Mouse (Mus musculus): ENCODE data around the gene Ccsap. TPM values are rescaled to one million over a fixed set of nuclear protein-coding genes. Genes with fewer than 3 reads are reported as not detected.

Ccsap gene
- polyA plus RNA-seq, 1 experiment: 19.6 TPM

DNA sequence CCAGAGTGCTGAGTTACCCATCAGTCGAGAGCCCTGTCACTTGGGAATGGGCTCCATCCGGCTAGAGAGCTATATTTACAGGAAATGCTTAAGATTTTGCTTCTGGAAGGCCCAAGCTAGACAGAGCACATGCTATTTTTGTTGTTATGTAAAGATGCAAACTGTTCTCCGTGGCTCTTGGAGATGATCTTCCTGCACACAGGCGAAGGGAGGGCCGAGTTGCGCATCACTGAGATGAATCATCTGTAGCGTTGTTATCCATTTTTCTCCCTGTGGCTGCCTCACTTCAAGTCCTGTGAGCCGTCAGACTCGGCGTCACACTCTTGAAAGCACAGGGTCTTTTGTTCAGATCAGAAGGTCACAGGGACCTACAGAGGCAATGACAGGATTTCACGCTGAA lies 14.3 kb upstream of the Ccsap start:
- H3K4me3 ChIP-seq (replicated peaks; ENCODE audit: insufficient read depth, low read depth, low read length): no peak overlapping the region
- H3K27me3 ChIP-seq (ENCODE audit: control insufficient read depth, insufficient read depth, low read length): no peaks in the 10 kb centered on the region
- DNase-seq: no peak
- 79% methylated on average over 11 of the region's 11 CpGs for WGBS
- no peaks in the 10 kb centered on the region for H3K4me1 ChIP-seq (ENCODE audit: control insufficient read depth, insufficient read depth, low read length)
- H3K27ac ChIP-seq (ENCODE audit: insufficient read depth, low read length): no peak overlapping the region
- TF ChIP-seq POLR2A (IDR thresholded peaks at IDR 0.05; ENCODE audit: borderline replicate concordance, insufficient read depth, low read length): no peak
- no peak for TF ChIP-seq CTCF (IDR thresholded peaks at IDR 0.05; ENCODE audit: borderline replicate concordance, insufficient read depth, low read depth, low read length)

DNA sequence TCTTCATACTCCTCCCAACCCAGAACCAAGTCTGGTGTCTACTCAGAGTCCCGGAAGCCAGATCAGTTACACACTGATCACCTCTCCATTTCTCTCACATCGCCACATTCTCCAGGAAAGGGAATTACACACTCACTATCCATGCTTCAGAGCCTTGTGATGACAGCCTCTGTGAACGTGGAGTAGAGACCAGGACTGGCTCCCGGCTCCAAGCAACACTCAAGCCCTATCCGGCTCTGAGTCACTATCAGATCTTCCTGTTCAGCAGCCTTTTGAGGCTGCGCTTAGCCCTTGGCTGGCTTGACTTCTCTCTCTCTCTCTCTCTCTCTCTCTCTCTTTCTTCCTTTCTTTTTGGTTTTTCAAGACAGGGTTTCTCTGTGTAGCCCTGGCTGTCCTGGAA lies 13.4 kb upstream of the Ccsap start:
- no peak overlapping the region for H3K4me3 ChIP-seq (replicated peaks; ENCODE audit: insufficient read depth, low read depth, low read length)
- no peak overlapping the region for H3K27ac ChIP-seq (ENCODE audit: insufficient read depth, low read length)
- DNase-seq: no peak

DNA sequence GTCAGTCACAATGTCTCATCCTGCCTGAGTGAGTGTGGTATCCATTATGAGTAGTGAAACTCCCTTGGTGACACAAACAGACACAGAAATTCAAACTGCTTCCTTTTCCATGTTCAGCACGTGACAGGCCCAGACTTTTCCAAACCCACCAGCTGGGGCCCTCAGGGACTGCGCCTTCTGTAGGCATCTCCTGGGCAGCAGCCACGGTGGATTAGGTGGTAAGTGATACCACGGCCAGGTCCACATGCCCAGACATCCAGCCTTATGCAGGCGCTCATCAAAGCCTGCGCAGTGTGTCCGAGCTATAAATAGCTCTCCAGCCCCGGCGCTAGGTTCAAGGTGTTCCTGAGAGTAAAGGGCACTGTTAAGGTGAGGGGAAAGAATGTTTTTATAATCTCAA lies 12.0 kb upstream of the Ccsap start:
- no peak for DNase-seq
- peaks cover 3% of the 10 kb centered on the region; the same call in 1 of the 2 replicates for H3K4me1 ChIP-seq (ENCODE audit: control insufficient read depth, insufficient read depth, low read length)
- no peak overlapping the region for H3K4me3 ChIP-seq (replicated peaks; ENCODE audit: insufficient read depth, low read depth, low read length)
- TF ChIP-seq CTCF (IDR thresholded peaks at IDR 0.05; ENCODE audit: borderline replicate concordance, insufficient read depth, low read depth, low read length): no peak
- no peak for TF ChIP-seq POLR2A (IDR thresholded peaks at IDR 0.05; ENCODE audit: borderline replicate concordance, insufficient read depth, low read length)
- H3K27me3 ChIP-seq (ENCODE audit: control insufficient read depth, insufficient read depth, low read length): no peaks in the 10 kb centered on the region
- 47% methylated on average over 9 of the region's 9 CpGs for WGBS
- H3K27ac ChIP-seq (ENCODE audit: insufficient read depth, low read length): no peak overlapping the region

More for the DNA sequence above, 13.4 kb upstream of the Ccsap start:
- 86% methylated on average over 6 of the region's 6 CpGs for WGBS
- Histone ChIP-seq H3K27me3 (ENCODE audit: control insufficient read depth, insufficient read depth, low read length) (no peaks in the 10 kb centered on the region), H3K4me1 (ENCODE audit: control insufficient read depth, insufficient read depth, low read length) (no peaks in the 10 kb centered on the region)
- TF ChIP-seq POLR2A (IDR thresholded peaks at IDR 0.05; ENCODE audit: borderline replicate concordance, insufficient read depth, low read length) (no peak), CTCF (IDR thresholded peaks at IDR 0.05; ENCODE audit: borderline replicate concordance, insufficient read depth, low read depth, low read length) (no peak)

DNA sequence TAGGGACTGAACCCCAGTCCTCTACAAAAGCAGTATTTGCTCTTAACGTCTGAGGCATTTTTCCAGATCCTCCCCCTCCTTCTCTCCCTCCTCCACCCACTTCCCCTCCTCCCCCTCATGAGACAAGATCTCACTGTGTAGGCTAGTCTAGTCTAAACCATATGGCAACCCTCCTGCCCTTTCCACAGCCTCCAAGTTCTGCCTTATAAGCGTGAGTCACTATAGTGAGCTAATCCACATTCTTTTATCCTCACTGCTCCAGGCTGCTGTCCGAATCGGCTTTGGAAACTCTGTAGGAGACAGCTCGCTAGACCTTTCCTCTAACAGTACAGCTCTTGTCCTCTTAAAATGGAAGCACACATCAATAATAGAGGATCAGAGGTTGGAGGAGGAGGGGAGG lies 7.0 kb upstream of the Ccsap start:
- Histone ChIP-seq H3K4me3 (replicated peaks; ENCODE audit: insufficient read depth, low read depth, low read length) (no peak overlapping the region), H3K4me1 (ENCODE audit: control insufficient read depth, insufficient read depth, low read length) (peaks cover 7% of the 10 kb centered on the region; the same call in 1 of the 2 replicates), H3K27me3 (ENCODE audit: control insufficient read depth, insufficient read depth, low read length) (no peaks in the 10 kb centered on the region), H3K27ac (ENCODE audit: insufficient read depth, low read length) (no peak overlapping the region)
- no peak for DNase-seq
- TF ChIP-seq CTCF (IDR thresholded peaks at IDR 0.05; ENCODE audit: borderline replicate concordance, insufficient read depth, low read depth, low read length) (no peak), POLR2A (IDR thresholded peaks at IDR 0.05; ENCODE audit: borderline replicate concordance, insufficient read depth, low read length) (no peak)
- WGBS: 16% methylated on average over 5 of the region's 5 CpGs

DNA sequence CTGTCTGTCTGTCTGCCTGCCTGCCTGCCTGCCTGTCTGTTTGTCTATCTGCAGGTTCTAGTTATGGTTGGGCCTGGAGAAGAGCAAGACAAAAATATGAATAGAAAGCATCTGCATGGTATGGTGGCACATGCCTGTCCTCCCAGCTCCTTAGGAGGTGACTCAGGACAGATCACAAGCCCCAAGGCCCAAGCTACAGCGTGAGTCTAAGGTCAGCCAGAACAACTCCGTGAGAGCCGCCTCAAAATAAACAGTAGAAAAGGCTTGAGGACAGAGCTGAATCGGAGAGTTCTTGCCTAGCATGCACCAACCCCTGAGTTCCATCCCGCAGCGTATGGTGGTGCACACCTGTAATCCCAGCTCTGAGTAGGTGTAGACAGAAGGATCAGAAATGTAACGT lies 5.8 kb upstream of the Ccsap start:
- DNase-seq: no peak
- WGBS: 81% methylated on average over 7 of the region's 7 CpGs

DNA sequence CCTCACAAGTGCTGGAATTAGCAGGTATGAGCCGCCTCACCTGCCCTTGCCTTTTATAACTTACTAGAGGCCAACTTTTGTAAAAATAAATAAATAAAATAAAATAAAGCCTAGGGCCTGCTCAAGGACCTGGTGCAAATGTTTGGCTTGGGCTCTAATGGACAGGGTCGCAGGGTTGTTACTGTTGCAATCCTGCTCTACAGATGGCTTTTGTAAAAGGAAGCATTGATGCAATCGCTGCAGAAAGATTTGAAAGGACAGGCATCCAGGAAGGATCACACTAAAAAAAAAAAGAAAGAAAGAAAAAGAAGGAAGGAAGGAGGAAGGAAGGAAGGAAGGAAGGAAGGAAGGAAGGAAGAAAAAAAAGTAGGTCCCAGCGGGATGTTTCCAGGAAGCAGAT lies 377 bp upstream of the Ccsap start:
- H3K4me3 ChIP-seq (replicated peaks; ENCODE audit: insufficient read depth, low read depth, low read length): peak overlapping the region; percentile 99
- WGBS: 74% methylated on average over 4 of the region's 4 CpGs
- no peak for TF ChIP-seq POLR2A (IDR thresholded peaks at IDR 0.05; ENCODE audit: borderline replicate concordance, insufficient read depth, low read length)
- TF ChIP-seq CTCF (IDR thresholded peaks at IDR 0.05; ENCODE audit: borderline replicate concordance, insufficient read depth, low read depth, low read length): no peak
- H3K4me1 ChIP-seq (ENCODE audit: control insufficient read depth, insufficient read depth, low read length): peaks cover 6% of the 10 kb centered on the region; the same call in 1 of the 2 replicates
- DNase-seq: no peak
- H3K27ac ChIP-seq (ENCODE audit: insufficient read depth, low read length): no peak overlapping the region
- H3K27me3 ChIP-seq (ENCODE audit: control insufficient read depth, insufficient read depth, low read length): no peaks in the 10 kb centered on the region

More for the DNA sequence above, 5.8 kb upstream of the Ccsap start:
- Histone ChIP-seq H3K27ac (ENCODE audit: insufficient read depth, low read length) (no peak overlapping the region), H3K27me3 (ENCODE audit: control insufficient read depth, insufficient read depth, low read length) (no peaks in the 10 kb centered on the region), H3K4me1 (ENCODE audit: control insufficient read depth, insufficient read depth, low read length) (peaks cover 7% of the 10 kb centered on the region; the same call in 1 of the 2 replicates), H3K4me3 (replicated peaks; ENCODE audit: insufficient read depth, low read depth, low read length) (no peak overlapping the region)
- TF ChIP-seq POLR2A (IDR thresholded peaks at IDR 0.05; ENCODE audit: borderline replicate concordance, insufficient read depth, low read length) (no peak), CTCF (IDR thresholded peaks at IDR 0.05; ENCODE audit: borderline replicate concordance, insufficient read depth, low read depth, low read length) (no peak)

DNA sequence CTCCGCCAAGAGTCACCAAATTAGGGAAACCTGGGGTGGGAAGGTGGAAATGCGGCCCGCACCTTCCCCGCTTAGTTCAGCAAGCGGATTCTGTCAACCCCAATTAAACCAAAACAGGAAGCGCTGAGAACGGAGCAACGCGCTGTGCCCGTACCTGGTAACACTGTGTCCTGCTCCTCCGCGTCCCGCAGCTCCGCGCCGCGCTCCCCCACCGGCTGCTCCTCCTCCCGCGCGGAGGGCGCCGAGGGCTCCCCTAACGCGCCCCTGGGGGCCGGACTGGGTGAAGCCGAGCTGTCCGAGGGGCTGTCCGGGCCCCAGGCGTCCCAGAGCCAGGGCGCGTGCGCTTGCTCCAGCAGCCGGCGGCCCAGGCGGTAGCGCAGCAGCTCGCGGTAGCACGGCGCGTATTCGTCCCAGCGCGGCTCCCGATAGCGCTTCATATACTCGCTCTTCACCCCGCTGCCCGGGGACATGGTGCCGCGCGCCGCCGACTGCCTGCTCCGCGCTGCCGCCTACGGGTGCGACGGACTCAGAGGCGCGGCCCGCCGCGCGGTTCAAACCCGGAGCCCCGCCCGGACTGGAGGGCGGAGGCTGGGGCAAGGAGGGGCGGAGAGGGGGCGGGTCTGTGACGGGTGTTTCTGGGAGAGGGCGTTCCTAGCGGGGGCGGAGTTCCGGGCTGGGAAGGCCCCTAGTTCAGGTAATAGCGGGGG lies 915 bp downstream of the Ccsap start:
- Histone ChIP-seq H3K4me1 (ENCODE audit: control insufficient read depth, insufficient read depth, low read length) (peaks cover 6% of the 10 kb centered on the region; the same call in 1 of the 2 replicates), H3K4me3 (replicated peaks; ENCODE audit: insufficient read depth, low read depth, low read length) (peak overlapping the region; percentile 99), H3K27me3 (ENCODE audit: control insufficient read depth, insufficient read depth, low read length) (no peaks in the 10 kb centered on the region), H3K27ac (ENCODE audit: insufficient read depth, low read length) (peak overlapping the region; percentile 98)
- TF ChIP-seq CTCF (IDR thresholded peaks at IDR 0.05; ENCODE audit: borderline replicate concordance, insufficient read depth, low read depth, low read length): peak; percentile 18; the same call in 1 of the 2 replicates
- TF ChIP-seq POLR2A (IDR thresholded peaks at IDR 0.05; ENCODE audit: borderline replicate concordance, insufficient read depth, low read length): no peak
- DNase-seq: peak; percentile 95 to 96
- WGBS: under 1% methylated on average over 79 of the region's 79 CpGs

DNA sequence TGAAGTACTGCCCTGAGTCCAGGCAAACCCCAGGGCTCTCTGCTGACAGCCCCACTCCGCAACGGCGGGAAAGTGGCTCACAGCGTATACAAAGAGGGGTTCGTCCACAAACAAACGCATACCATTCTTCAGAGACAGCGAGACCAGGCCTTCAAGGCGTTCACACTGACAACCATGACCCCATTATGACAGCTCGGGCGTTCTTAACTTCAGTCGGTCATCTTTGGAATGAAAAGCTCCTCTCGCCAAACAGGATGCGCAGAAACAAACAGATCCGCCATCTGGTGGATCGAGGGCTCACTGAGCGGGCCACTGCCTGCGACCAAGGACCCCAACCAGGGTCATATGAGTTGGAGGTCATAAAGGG lies 1.5 kb downstream of the Ccsap start:
- WGBS: 1% methylated on average over 17 of the region's 17 CpGs
- peak; percentile 66 to 74 for DNase-seq
- Histone ChIP-seq H3K4me3 (replicated peaks; ENCODE audit: insufficient read depth, low read depth, low read length) (peak overlapping the region; percentile 97), H3K4me1 (ENCODE audit: control insufficient read depth, insufficient read depth, low read length) (peaks cover 6% of the 10 kb centered on the region; the same call in 1 of the 2 replicates), H3K27me3 (ENCODE audit: control insufficient read depth, insufficient read depth, low read length) (no peaks in the 10 kb centered on the region), H3K27ac (ENCODE audit: insufficient read depth, low read length) (peak overlapping the region; percentile 86)
- TF ChIP-seq CTCF (IDR thresholded peaks at IDR 0.05; ENCODE audit: borderline replicate concordance, insufficient read depth, low read depth, low read length) (0 out of 2 replicates have a peak, but pooled peaks have one; percentile 15), POLR2A (IDR thresholded peaks at IDR 0.05; ENCODE audit: borderline replicate concordance, insufficient read depth, low read length) (no peak)

Data from cerebellum, adult 2 months (tissue).